Mouse (Mus musculus): ENCODE results near the gene Shld1. TPM values are rescaled to one million over a fixed set of nuclear protein-coding genes. Genes with fewer than 3 reads are reported as not detected.

Gene Shld1
- polyA plus RNA-seq, 1 experiment: 5.7 TPM

DNA sequence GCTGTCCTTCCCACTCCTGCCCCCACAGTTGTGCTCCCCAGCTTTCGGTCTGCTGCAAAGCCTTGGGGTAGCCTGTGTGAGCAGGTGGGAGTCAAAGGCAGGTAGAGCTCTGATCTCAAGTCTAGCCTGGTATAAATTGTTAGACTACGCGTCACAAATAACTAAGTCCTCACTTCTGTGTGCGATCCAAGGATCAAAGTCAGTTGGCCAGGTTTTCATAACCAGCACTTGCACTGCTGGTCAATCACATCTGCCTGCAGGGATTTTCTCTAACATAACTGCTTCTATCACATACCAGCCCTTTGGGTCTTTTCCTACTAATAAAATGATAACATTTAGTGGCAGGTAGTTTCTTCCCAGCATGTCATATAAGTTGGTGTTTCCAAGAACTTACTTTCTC lies 14.2 kb downstream of the Shld1 start:
- no peak overlapping the region for H3K9ac ChIP-seq (ENCODE audit: low read depth, poor library complexity, severe bottlenecking)

GRCm38 (mm10) chr2:132701451-132701886 lies 14.7 kb downstream of the Shld1 start:
- peaks cover 3% of the 10 kb centered on the region for H3K4me1 ChIP-seq (ENCODE audit: control insufficient read depth, insufficient read depth, low read length)
- no peaks in the 10 kb centered on the region for H3K9me3 ChIP-seq (replicated peaks; ENCODE audit: control insufficient read depth, insufficient read depth, low read length, poor library complexity, severe bottlenecking)
- H3K27me3 ChIP-seq (ENCODE audit: control insufficient read depth, insufficient read depth, low read length, poor library complexity, severe bottlenecking): no peaks in the 10 kb centered on the region
- no peak overlapping the region for H3K4me3 ChIP-seq (ENCODE audit: low read depth, low read length)
- no peak overlapping the region for H3K9ac ChIP-seq (ENCODE audit: low read depth, poor library complexity, severe bottlenecking)
- no peak overlapping the region for H3K27ac ChIP-seq (ENCODE audit: insufficient read depth, low read length)
- TF ChIP-seq EP300 (IDR thresholded peaks at IDR 0.05; ENCODE audit: insufficient read depth, low read depth, low read length) (0 out of 2 replicates have a peak, but pooled peaks have one; percentile 40), CTCF (IDR thresholded peaks at IDR 0.05; ENCODE audit: low read depth, low read length) (peak; percentile 86), POLR2A (IDR thresholded peaks at IDR 0.05; ENCODE audit: insufficient read depth, low read length) (no peak)
- no peaks in the 10 kb centered on the region for H3K36me3 ChIP-seq (ENCODE audit: control insufficient read depth, insufficient read depth, low read length, poor library complexity, severe bottlenecking)

More for the DNA sequence above, 14.2 kb downstream of the Shld1 start:
- Histone ChIP-seq H3K27me3 (ENCODE audit: control insufficient read depth, insufficient read depth, low read length, poor library complexity, severe bottlenecking) (no peaks in the 10 kb centered on the region), H3K36me3 (ENCODE audit: control insufficient read depth, insufficient read depth, low read length, poor library complexity, severe bottlenecking) (no peaks in the 10 kb centered on the region), H3K4me3 (ENCODE audit: low read depth, low read length) (no peak overlapping the region), H3K4me1 (ENCODE audit: control insufficient read depth, insufficient read depth, low read length) (peaks cover 3% of the 10 kb centered on the region), H3K9me3 (replicated peaks; ENCODE audit: control insufficient read depth, insufficient read depth, low read length, poor library complexity, severe bottlenecking) (no peaks in the 10 kb centered on the region), H3K27ac (ENCODE audit: insufficient read depth, low read length) (no peak overlapping the region)
- no peak for TF ChIP-seq EP300 (IDR thresholded peaks at IDR 0.05; ENCODE audit: insufficient read depth, low read depth, low read length)
- TF ChIP-seq POLR2A (IDR thresholded peaks at IDR 0.05; ENCODE audit: insufficient read depth, low read length): no peak
- TF ChIP-seq CTCF (IDR thresholded peaks at IDR 0.05; ENCODE audit: low read depth, low read length): no peak

- H3K27ac ChIP-seq (ENCODE audit: insufficient read depth, low read length): no peak overlapping the region
- H3K4me1 ChIP-seq (ENCODE audit: control insufficient read depth, insufficient read depth, low read length): peaks cover 3% of the 10 kb centered on the region
- H3K36me3 ChIP-seq (ENCODE audit: control insufficient read depth, insufficient read depth, low read length, poor library complexity, severe bottlenecking): no peaks in the 10 kb centered on the region
- no peaks in the 10 kb centered on the region for H3K27me3 ChIP-seq (ENCODE audit: control insufficient read depth, insufficient read depth, low read length, poor library complexity, severe bottlenecking)
- H3K4me3 ChIP-seq (ENCODE audit: low read depth, low read length): no peak overlapping the region
- no peak overlapping the region for H3K9ac ChIP-seq (ENCODE audit: low read depth, poor library complexity, severe bottlenecking)
- TF ChIP-seq CTCF (IDR thresholded peaks at IDR 0.05; ENCODE audit: low read depth, low read length): no peak
- no peak for TF ChIP-seq POLR2A (IDR thresholded peaks at IDR 0.05; ENCODE audit: insufficient read depth, low read length)
- TF ChIP-seq EP300 (IDR thresholded peaks at IDR 0.05; ENCODE audit: insufficient read depth, low read depth, low read length): no peak
- H3K9me3 ChIP-seq (replicated peaks; ENCODE audit: control insufficient read depth, insufficient read depth, low read length, poor library complexity, severe bottlenecking): no peaks in the 10 kb centered on the region
Observed at GRCm38 (mm10) chr2:132705251-132705992, 18.7 kb downstream of the Shld1 start.

- TF ChIP-seq POLR2A (IDR thresholded peaks at IDR 0.05; ENCODE audit: insufficient read depth, low read length) (no peak), EP300 (IDR thresholded peaks at IDR 0.05; ENCODE audit: insufficient read depth, low read depth, low read length) (no peak), CTCF (IDR thresholded peaks at IDR 0.05; ENCODE audit: low read depth, low read length) (no peak)
- Histone ChIP-seq H3K4me3 (ENCODE audit: low read depth, low read length) (no peak overlapping the region), H3K27ac (ENCODE audit: insufficient read depth, low read length) (no peak overlapping the region), H3K36me3 (ENCODE audit: control insufficient read depth, insufficient read depth, low read length, poor library complexity, severe bottlenecking) (no peaks in the 10 kb centered on the region), H3K4me1 (ENCODE audit: control insufficient read depth, insufficient read depth, low read length) (peaks cover 3% of the 10 kb centered on the region), H3K9ac (ENCODE audit: low read depth, poor library complexity, severe bottlenecking) (no peak overlapping the region), H3K9me3 (replicated peaks; ENCODE audit: control insufficient read depth, insufficient read depth, low read length, poor library complexity, severe bottlenecking) (no peaks in the 10 kb centered on the region), H3K27me3 (ENCODE audit: control insufficient read depth, insufficient read depth, low read length, poor library complexity, severe bottlenecking) (no peaks in the 10 kb centered on the region)
Observed at GRCm38 (mm10) chr2:132706309-132706708, 19.6 kb downstream of the Shld1 start.

DNA sequence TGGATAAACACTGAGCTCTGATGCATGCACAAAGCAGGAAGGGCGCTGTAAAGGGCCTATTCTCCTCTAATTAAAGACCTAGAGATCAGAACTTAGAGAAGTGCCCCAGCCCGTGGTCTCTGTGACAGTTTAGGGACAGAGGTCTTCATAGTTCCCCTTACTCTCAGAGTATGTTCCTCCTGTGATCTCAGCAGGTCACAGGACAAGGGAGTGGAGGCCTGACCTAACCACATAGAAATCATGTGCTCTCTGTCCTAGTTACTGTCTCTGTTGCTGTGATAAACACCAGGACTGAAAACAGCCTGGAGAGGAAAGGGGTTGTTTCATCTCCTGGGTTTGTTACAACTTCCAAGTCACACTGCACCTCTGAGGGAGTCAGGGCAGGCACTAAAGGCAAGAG lies 23.8 kb downstream of the Shld1 start:
- Histone ChIP-seq H3K27ac (ENCODE audit: insufficient read depth, low read length) (no peak overlapping the region), H3K36me3 (ENCODE audit: control insufficient read depth, insufficient read depth, low read length, poor library complexity, severe bottlenecking) (no peaks in the 10 kb centered on the region), H3K9ac (ENCODE audit: low read depth, poor library complexity, severe bottlenecking) (no peak overlapping the region), H3K4me3 (ENCODE audit: low read depth, low read length) (no peak overlapping the region), H3K9me3 (replicated peaks; ENCODE audit: control insufficient read depth, insufficient read depth, low read length, poor library complexity, severe bottlenecking) (no peaks in the 10 kb centered on the region), H3K27me3 (ENCODE audit: control insufficient read depth, insufficient read depth, low read length, poor library complexity, severe bottlenecking) (no peaks in the 10 kb centered on the region), H3K4me1 (ENCODE audit: control insufficient read depth, insufficient read depth, low read length) (no peaks in the 10 kb centered on the region)
- TF ChIP-seq EP300 (IDR thresholded peaks at IDR 0.05; ENCODE audit: insufficient read depth, low read depth, low read length): no peak

- TF ChIP-seq EP300 (IDR thresholded peaks at IDR 0.05; ENCODE audit: insufficient read depth, low read depth, low read length): no peak
- no peak for TF ChIP-seq CTCF (IDR thresholded peaks at IDR 0.05; ENCODE audit: low read depth, low read length)
- no peak for TF ChIP-seq POLR2A (IDR thresholded peaks at IDR 0.05; ENCODE audit: insufficient read depth, low read length)
- no peak overlapping the region for H3K27ac ChIP-seq (ENCODE audit: insufficient read depth, low read length)
Observed at GRCm38 (mm10) chr2:132712061-132712460, 25.3 kb downstream of the Shld1 start.

More at GRCm38 (mm10) chr2:132712061-132712460, 25.3 kb downstream of the Shld1 start:
- Histone ChIP-seq H3K4me1 (ENCODE audit: control insufficient read depth, insufficient read depth, low read length) (no peaks in the 10 kb centered on the region), H3K4me3 (ENCODE audit: low read depth, low read length) (no peak overlapping the region), H3K36me3 (ENCODE audit: control insufficient read depth, insufficient read depth, low read length, poor library complexity, severe bottlenecking) (no peaks in the 10 kb centered on the region), H3K9ac (ENCODE audit: low read depth, poor library complexity, severe bottlenecking) (no peak overlapping the region), H3K9me3 (replicated peaks; ENCODE audit: control insufficient read depth, insufficient read depth, low read length, poor library complexity, severe bottlenecking) (no peaks in the 10 kb centered on the region), H3K27me3 (ENCODE audit: control insufficient read depth, insufficient read depth, low read length, poor library complexity, severe bottlenecking) (no peaks in the 10 kb centered on the region)

Measured in ES-Bruce4 (cell line).